Mouse (Mus musculus): ENCODE measurements around the gene Tacc2.

- no peak for TF ChIP-seq CTCF (IDR thresholded peaks at IDR 0.05; ENCODE audit: low read depth, low read length)
- TF ChIP-seq EP300 (IDR thresholded peaks at IDR 0.05; ENCODE audit: insufficient read depth, low read depth, low read length): no peak
Observed at GRCm38 (mm10) chr7:130674526-130674925, 97.3 kb downstream of the Tacc2 start.

Data from ES-Bruce4 (cell line).